Mouse (Mus musculus) MEL (cell line): ENCODE results near the gene Akain1. TPM values are rescaled to one million over a fixed set of nuclear protein-coding genes. Genes with fewer than 3 reads are reported as not detected.

ENCODE experiments used
- DNase-seq: peaks from one replicate; pipeline ENCODE4 v3.0.0; 2011; ENCODE audit warnings: low read depth, low spot score
- H3K27ac ChIP-seq: 2 replicates; pipeline ENCODE4 v1.5.1; 2012; ENCODE audit warnings: low read depth, mild to moderate bottlenecking, control low read depth, low read length, moderate library complexity; ENCODE audit not compliant: control insufficient read depth
- H3K27me3 ChIP-seq, 2 experiments: fragments of 150-350 bp in 1 of 2; sonication (generic) in 1 of 2; 2 replicates each; pipeline ENCODE4 v1.6.1; 2012; ENCODE audit warnings: low read length in 2 of 2, mild to moderate bottlenecking in 2 of 2, improper control_type of control experiment in 1 of 2, moderate library complexity in 1 of 2; ENCODE audit not compliant: insufficient read depth in 2 of 2, control insufficient read depth in 1 of 2
- H3K36me3 ChIP-seq, 2 experiments: 2 replicates each; pipeline ENCODE4 v1.6.1; 2012 to 2014; ENCODE audit warnings: low read length in 2 of 2, improper control_type of control experiment in 1 of 2, inconsistent platforms in 1 of 2, mild to moderate bottlenecking in 1 of 2; ENCODE audit not compliant: insufficient read depth in 2 of 2, control insufficient read depth in 1 of 2
- H3K4me1 ChIP-seq, 2 experiments: fragments of 150-350 bp in 1 of 2; sonication (generic) in 1 of 2; 2 replicates each; pipeline ENCODE4 v1.6.1; 2012; ENCODE audit warnings: low read length in 2 of 2, improper control_type of control experiment in 1 of 2, mild to moderate bottlenecking in 1 of 2; ENCODE audit not compliant: insufficient read depth in 2 of 2, control insufficient read depth in 1 of 2
- H3K4me3 ChIP-seq, 2 experiments: fragments of 150-350 bp in 1 of 2; sonication (generic) in 1 of 2; 2 replicates each; pipeline ENCODE4 v1.5.1; 2012; ENCODE audit warnings: low read depth in 2 of 2, low read length in 2 of 2, mild to moderate bottlenecking in 2 of 2, moderate library complexity in 2 of 2, control low read depth in 1 of 2, improper control_type of control experiment in 1 of 2; ENCODE audit not compliant: control insufficient read depth in 1 of 2, insufficient read depth in 1 of 2
- H3K79me2 ChIP-seq: 2 replicates; pipeline ENCODE4 v1.6.1; 2012; ENCODE audit warnings: mild to moderate bottlenecking, low read length, moderate library complexity; ENCODE audit not compliant: control insufficient read depth, poor library complexity, insufficient read depth
- H3K9ac ChIP-seq: 2 replicates; pipeline ENCODE4 v1.6.1; 2012; ENCODE audit warnings: low read depth, mild to moderate bottlenecking, control low read depth, low read length, moderate library complexity; ENCODE audit not compliant: control insufficient read depth, poor library complexity, severe bottlenecking
- H3K9me3 ChIP-seq: fragments of 150-350 bp; sonication (generic); replicated peaks from 2 replicates; pipeline ENCODE4 v1.6.1; 2012; ENCODE audit warnings: mild to moderate bottlenecking, low read length, improper control_type of control experiment, moderate library complexity; ENCODE audit not compliant: insufficient read depth
- CHD1 ChIP-seq: IDR thresholded peaks from 2 replicates; pipeline ENCODE4 v1.6.1; 2012; ENCODE audit warnings: low read depth, mild to moderate bottlenecking, inconsistent platforms, low read length, improper control_type of control experiment
- CTCF ChIP-seq, 3 experiments: IDR thresholded peaks in 2 of 3; conservative IDR thresholded peaks in 1 of 3; 2 replicates each; pipeline ENCODE4 v1.5.1; 2011 to 2012; ENCODE audit warnings: low read length in 3 of 3, low read depth in 2 of 3, mild to moderate bottlenecking in 2 of 3, improper control_type of control experiment in 1 of 3, inconsistent platforms in 1 of 3, mixed read lengths in 1 of 3, moderate library complexity in 1 of 3; ENCODE audit not compliant: control insufficient read depth in 1 of 3, insufficient read depth in 1 of 3, poor library complexity in 1 of 3, severe bottlenecking in 1 of 3
- EP300 ChIP-seq, 2 experiments: IDR thresholded peaks; 2 replicates each; pipeline ENCODE4 v1.6.1; 2011; ENCODE audit warnings: improper control_type of control experiment in 2 of 2, low read length in 2 of 2, low read depth in 1 of 2, mild to moderate bottlenecking in 1 of 2
- GABPA ChIP-seq: IDR thresholded peaks from 2 replicates; pipeline ENCODE4 v1.6.1; 2012; ENCODE audit warnings: low read depth, mild to moderate bottlenecking, inconsistent platforms, low read length, improper control_type of control experiment, moderate library complexity
- KAT2A ChIP-seq: conservative IDR thresholded peaks from 2 replicates; pipeline ENCODE4 v1.6.1; 2012; ENCODE audit warnings: low read depth, low read length, improper control_type of control experiment, inconsistent platforms
- MAFK ChIP-seq: IDR thresholded peaks from 2 replicates; pipeline ENCODE4 v1.6.1; 2011; ENCODE audit warnings: low read depth, mild to moderate bottlenecking, low read length, improper control_type of control experiment, borderline replicate concordance
- MAZ ChIP-seq: IDR thresholded peaks from 2 replicates; pipeline ENCODE4 v1.6.1; 2012; ENCODE audit warnings: low read depth, mild to moderate bottlenecking, inconsistent platforms, low read length, improper control_type of control experiment
- MXI1 ChIP-seq: IDR thresholded peaks from 2 replicates; pipeline ENCODE4 v1.6.1; 2011; ENCODE audit warnings: mild to moderate bottlenecking, low read depth, low read length, improper control_type of control experiment
- NELFE ChIP-seq: IDR thresholded peaks from 2 replicates; pipeline ENCODE4 v1.6.1; 2011; ENCODE audit warnings: low read depth, low read length, improper control_type of control experiment
- RAD21 ChIP-seq: IDR thresholded peaks from 2 replicates; pipeline ENCODE4 v1.6.1; 2011; ENCODE audit warnings: mild to moderate bottlenecking, low read depth, low read length, improper control_type of control experiment
- TAL1 ChIP-seq: IDR thresholded peaks from 2 replicates; pipeline ENCODE4 v1.6.1; 2012; ENCODE audit warnings: mild to moderate bottlenecking, inconsistent platforms, low read length, moderate library complexity, mixed read lengths
- TBP ChIP-seq: IDR thresholded peaks from 2 replicates; pipeline ENCODE4 v1.8.0; 2011; ENCODE audit warnings: low read depth, low read length, improper control_type of control experiment
- UBTF ChIP-seq: IDR thresholded peaks from 2 replicates; pipeline ENCODE4 v1.6.1; 2012; ENCODE audit warnings: low read depth, mild to moderate bottlenecking, inconsistent platforms, low read length, improper control_type of control experiment, moderate library complexity, borderline replicate concordance; ENCODE audit not compliant: insufficient read depth
- USF1 ChIP-seq: IDR thresholded peaks from 2 replicates; pipeline ENCODE4 v1.6.1; 2014; ENCODE audit warnings: low read depth, mild to moderate bottlenecking, inconsistent platforms, low read length, improper control_type of control experiment, moderate library complexity
- ZC3H11A ChIP-seq: IDR thresholded peaks from 2 replicates; pipeline ENCODE4 v1.6.1; 2012; ENCODE audit warnings: low read depth, mild to moderate bottlenecking, inconsistent platforms, low read length, improper control_type of control experiment
- ZKSCAN1 ChIP-seq: IDR thresholded peaks from 2 replicates; pipeline ENCODE4 v1.6.1; 2012; ENCODE audit warnings: low read depth, mild to moderate bottlenecking, inconsistent platforms, low read length, improper control_type of control experiment, moderate library complexity
- ZMIZ1 ChIP-seq: IDR thresholded peaks from 2 replicates; pipeline ENCODE4 v1.6.1; 2012; ENCODE audit warnings: low read depth, mild to moderate bottlenecking, inconsistent platforms, low read length, improper control_type of control experiment, moderate library complexity
- polyA plus RNA-seq, 2 experiments: library from polyadenylated mRNA; stranded (reverse) in 1 of 2; unstranded in 1 of 2; fragments of >175 nt in 1 of 2; fragments of >200 nt in 1 of 2; gene quantifications; 2 replicates each; pipeline versions ENCODE4 v1.2.1 to v1.2.4; 2012; ENCODE audit warnings: low replicate concordance in 2 of 2, low read depth in 1 of 2; ENCODE audit not compliant: insufficient read length in 2 of 2, insufficient read depth in 1 of 2, missing spikeins in 1 of 2
- total RNA-seq: library from RNA; depleted of rRNA; stranded (reverse); fragments of 300-350 nt; gene quantifications from 2 replicates; pipeline ENCODE4 v1.2.3, GENCODE M21; 2012

Gene Akain1
- total and polyA plus RNA-seq, 3 experiments: not detected

DNA sequence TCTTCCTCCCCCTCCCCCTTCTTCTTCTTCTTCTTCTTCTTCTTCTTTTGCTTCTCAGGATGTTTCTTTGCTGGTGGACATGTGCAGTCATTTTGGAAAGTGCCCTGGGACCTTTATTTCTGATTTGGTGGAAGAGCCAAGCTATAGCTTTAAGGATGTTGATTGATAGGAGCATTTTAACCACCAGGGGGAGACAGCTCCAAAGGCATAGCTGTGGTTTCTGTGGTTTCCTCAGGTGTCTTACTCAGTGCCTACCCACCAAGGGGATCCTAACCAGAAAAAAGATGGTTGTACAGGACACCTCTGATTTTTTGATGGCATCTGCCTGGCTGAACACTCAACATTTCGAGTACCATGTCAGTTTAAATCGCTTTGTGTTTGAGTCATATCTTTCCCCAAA lies 56.4 kb downstream of the Akain1 start:
- H3K79me2 ChIP-seq: no peaks in the 10 kb centered on the region
- DNase-seq: peak; percentile 31
- TF ChIP-seq EP300 (IDR thresholded peaks at IDR 0.05; ENCODE audit: low read depth in 1 of 2, low read length in 2 of 2) (no peak), CHD1 (no peak), ZC3H11A (no peak), MXI1 (no peak), USF1 (no peak), KAT2A (no peak), RAD21 (peak; percentile 21), NELFE (no peak), CTCF (IDR thresholded peaks at IDR 0.05 in 2 of 3, conservative IDR thresholded peaks at IDR 0.05 in 1 of 3; ENCODE audit: control insufficient read depth in 1 of 3, insufficient read depth in 1 of 3, low read depth in 2 of 3, low read length in 3 of 3, poor library complexity in 1 of 3, severe bottlenecking in 1 of 3) (peak in 2 of 3 experiments; percentile 12 to 30; a peak in 2 of 6 replicates), MAZ (no peak)

DNA sequence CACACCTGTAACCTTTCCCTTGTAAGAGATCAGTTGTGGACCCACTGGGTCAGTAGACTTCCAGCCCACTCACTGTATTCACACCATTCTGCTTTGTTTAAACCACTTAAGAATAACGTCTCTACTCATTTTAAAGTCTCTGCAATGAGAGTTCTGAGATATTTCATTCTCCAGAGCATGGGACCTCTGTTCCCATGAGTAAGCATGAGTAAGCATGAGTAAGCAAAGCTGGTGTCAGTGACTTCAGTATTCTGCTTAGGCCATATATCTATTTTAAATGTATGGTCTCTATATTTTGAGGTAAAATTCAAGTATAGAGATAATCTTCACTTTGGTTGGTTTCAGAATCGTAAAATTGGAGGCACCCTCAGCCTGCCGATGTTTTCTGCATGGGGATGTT lies 57.0 kb downstream of the Akain1 start:
- Histone ChIP-seq H3K4me3 (no peak overlapping the region), H3K4me1 (no peaks in the 10 kb centered on the region), H3K79me2 (no peaks in the 10 kb centered on the region), H3K9me3 (no peaks in the 10 kb centered on the region), H3K27ac (no peak overlapping the region), H3K36me3 (no peaks in the 10 kb centered on the region), H3K9ac (no peak overlapping the region), H3K27me3 (no peaks in the 10 kb centered on the region)
- TF ChIP-seq GABPA (no peak), UBTF (no peak), ZMIZ1 (no peak), TBP (no peak), TAL1 (no peak), ZKSCAN1 (no peak), MAFK (no peak)
- peak; percentile 7 for DNase-seq

More for the DNA sequence above, 56.4 kb downstream of the Akain1 start:
- Histone ChIP-seq H3K9me3 (no peaks in the 10 kb centered on the region), H3K9ac (no peak overlapping the region), H3K27ac (no peak overlapping the region), H3K4me3 (no peak overlapping the region), H3K36me3 (no peaks in the 10 kb centered on the region), H3K4me1 (no peaks in the 10 kb centered on the region), H3K27me3 (no peaks in the 10 kb centered on the region)
